Mouse (Mus musculus) heart, adult 2 months (tissue): Measurements from ENCODE around the gene Slc35b1. TPM values are rescaled to one million over a fixed set of nuclear protein-coding genes. Genes with fewer than 3 reads are reported as not detected.

ENCODE experiments used
- DNase-seq, 2 experiments: peaks; one replicate each; pipeline ENCODE4 v3.0.0; 2021
- H3K27ac ChIP-seq: fragments of 200-600 bp; 2 replicates; pipeline ENCODE4 v1.8.1; 2022
- H3K27me3 ChIP-seq: fragments of 200-500 bp; 2 replicates; pipeline ENCODE4 v1.6.1; 2012; ENCODE audit warnings: mild to moderate bottlenecking, low read length, inconsistent platforms, mixed read lengths; ENCODE audit not compliant: control insufficient read depth, insufficient read depth
- H3K36me3 ChIP-seq: fragments of 200-500 bp; 2 replicates; pipeline ENCODE4 v1.6.1; 2012; ENCODE audit warnings: low read length, inconsistent platforms; ENCODE audit not compliant: control insufficient read depth, insufficient read depth
- H3K4me1 ChIP-seq: fragments of 200-500 bp; 2 replicates; pipeline ENCODE4 v1.6.1; 2011; ENCODE audit warnings: low read length; ENCODE audit not compliant: control insufficient read depth, insufficient read depth
- H3K4me3 ChIP-seq: fragments of 200-600 bp; 2 replicates; pipeline ENCODE4 v1.8.1; 2022
- H3K79me2 ChIP-seq: fragments of 200-500 bp; replicated peaks from 2 replicates; pipeline ENCODE4 v1.6.1; 2012; ENCODE audit warnings: mild to moderate bottlenecking, inconsistent platforms, low read length, moderate library complexity, mixed read lengths; ENCODE audit not compliant: control insufficient read depth, insufficient read depth
- H3K9ac ChIP-seq: fragments of 200-500 bp; 2 replicates; pipeline ENCODE4 v1.6.1; 2012; ENCODE audit warnings: low read depth, mild to moderate bottlenecking, control low read depth, inconsistent platforms, low read length, mixed read lengths
- CTCF ChIP-seq: fragments of 200-600 bp; IDR thresholded peaks from 2 replicates; pipeline ENCODE4 v1.8.1; 2022; ENCODE audit warnings: antibody characterized with exemption, mild to moderate bottlenecking, moderate library complexity
- EP300 ChIP-seq: fragments of 200-500 bp; IDR thresholded peaks from 2 replicates; pipeline ENCODE4 v1.6.1; 2011; ENCODE audit warnings: low read depth, low read length, control low read depth; ENCODE audit not compliant: insufficient read depth
- POLR2A ChIP-seq: fragments of 200-500 bp; IDR thresholded peaks from 2 replicates; pipeline ENCODE4 v1.6.1; 2011; ENCODE audit warnings: mild to moderate bottlenecking, low read depth, low read length, control low read depth; ENCODE audit not compliant: insufficient read depth
- WGBS: fragments of 180-500 bp; shearing (Covaris S2); methylation state at CpG from one replicate; pipeline ENCODE4 v1.1.7; 2018; 5-methylcytosine and 5-hydroxymethylcytosine counted together
- intact Hi-C: fragments of 180-260 bp; cut with DNase I; formaldehyde crosslinking; loops from one replicate; pipeline ENCODE4 v1.15.1; 2025
- long read RNA-seq: library from polyadenylated mRNA; stranded (forward); transcript quantifications from one replicate; pipeline ENCODE4 v2.0.0, GENCODE M21; 2021
- polyA plus RNA-seq: library from polyadenylated mRNA; depleted of rRNA; stranded (reverse); fragments of >200 nt; gene quantifications from 2 replicates; pipeline ENCODE4 v1.2.3, GENCODE M21; 2012; rRNA removed
- total RNA-seq, 2 experiments: library from RNA; stranded (reverse); gene quantifications; 2 replicates each; pipeline ENCODE4 v1.2.3; 2021

The Slc35b1 gene
- total RNA-seq (10 to 100 TPM; 34.2 to 41.3 TPM), polyA plus RNA-seq (47.2 and 74.2 TPM in 2 replicates)
- long read RNA-seq, transcript Slc35b1-201 (9 exons, 1,523 nt), result major isoform, 18 of 29 reads
- long read RNA-seq, transcript Slc35b1-202 (9 exons, 1,299 nt), result minor isoform, 7 of 29 reads
- long read RNA-seq, partial matches to known transcripts, result 2 of 29 reads
- long read RNA-seq, other reads (novel, unspliced or antisense), result 2 of 29 reads

DNA sequence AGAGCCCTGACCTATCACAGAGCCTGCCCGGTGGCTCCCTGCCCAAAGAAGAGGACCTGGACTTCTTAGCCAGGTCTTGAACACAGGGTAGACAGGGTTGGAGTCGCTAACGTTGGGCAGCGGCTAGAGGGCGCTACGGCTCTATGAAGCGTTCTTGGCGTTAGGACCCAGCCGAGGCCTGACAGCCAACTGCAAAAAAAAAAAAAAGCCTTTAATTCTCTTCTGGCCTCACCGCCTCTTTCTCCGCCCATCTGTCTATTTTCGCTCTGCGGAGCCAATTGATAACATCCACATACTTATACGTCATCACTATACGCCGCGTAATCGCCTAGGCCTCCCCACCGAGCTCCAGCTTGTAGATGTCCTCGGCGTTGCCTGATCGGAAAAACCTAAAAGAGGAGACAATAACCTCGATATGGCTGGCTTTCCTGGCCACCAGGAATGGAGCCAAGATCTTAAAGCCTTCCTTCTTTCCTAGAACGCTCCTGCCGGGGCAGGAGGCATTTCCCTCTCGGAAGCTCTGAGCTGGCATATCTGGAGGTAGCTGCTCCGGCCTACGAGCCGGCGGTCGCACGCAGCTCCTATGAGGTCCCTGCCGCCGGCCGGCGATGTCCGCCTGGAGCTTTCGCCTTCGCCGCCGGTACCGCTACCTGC is at the start of gene Slc35b1:
Gene Slc35b1, plus strand, starts transcription at position 374 of the 654 bp plus-strand sequence.
- Histone ChIP-seq H3K4me1 (peaks cover 6% of the 10 kb centered on the region), H3K27me3 (no peaks in the 10 kb centered on the region), H3K9ac (peak within 1 kb of the TSS; percentile 97), H3K36me3 (peaks cover 5% of the 10 kb centered on the region), H3K4me3 (peak within 1 kb of the TSS; percentile 90), H3K27ac (peak within 1 kb of the TSS; percentile 99), H3K79me2 (no peaks in the 10 kb centered on the region)
- under 1% methylated on average over 42 of the region's 42 CpGs for WGBS
- intact Hi-C loops, result loop anchor here (1.0 to 5.0 kb wide), 4 partner anchors 47 to 137 kb away; partner anchors contain the start of genes Fam117a and Kat7
- DNase-seq, result peak; percentile 91 to 95
- TF ChIP-seq EP300 (0 out of 2 replicates have a peak, but pooled peaks have one; percentile 43), POLR2A (peak; percentile 56; the same call in 1 of the 2 replicates), CTCF (peak; percentile 96)

DNA sequence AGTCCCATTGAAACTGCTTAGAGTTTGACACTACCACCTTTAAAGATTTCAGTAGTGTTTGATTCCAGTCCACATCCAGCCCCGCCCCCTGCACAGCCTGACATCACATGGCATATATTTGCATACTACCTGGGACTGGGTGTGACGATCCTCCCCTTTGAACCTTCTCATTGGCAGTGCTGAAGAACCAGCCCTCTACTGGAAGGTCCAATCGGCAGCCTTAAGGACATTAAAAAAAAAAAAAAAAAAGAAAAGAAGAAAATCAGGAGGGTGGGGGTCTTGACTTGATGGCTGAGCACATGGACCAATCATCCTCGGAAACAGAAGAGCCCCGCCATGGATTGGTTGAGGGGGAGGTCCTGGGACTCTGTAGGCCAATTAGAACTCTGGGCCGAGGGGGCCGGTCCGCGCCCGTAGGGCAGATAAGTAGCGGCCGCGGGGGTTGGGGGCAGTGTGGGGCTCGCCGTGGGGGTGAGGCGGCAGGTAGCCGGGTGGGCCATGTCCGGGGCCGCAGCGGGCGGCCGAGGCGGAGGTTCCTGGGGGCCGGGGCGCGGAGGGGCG is 47.8 kb upstream of the Slc35b1 start, which contains the start of gene Fam117a:
Gene Fam117a, plus strand, starts transcription at position 451 of the 561 bp plus-strand sequence.
- DNase-seq, result peak; percentile 69 to 89
- intact Hi-C loops, result loop anchor here (2.0 to 5.0 kb wide), 2 partner anchors 26 to 46 kb away; partner anchors contain the start of genes Kat7 and Slc35b1
- Histone ChIP-seq H3K4me3 (peak within 1 kb of the TSS; percentile 90), H3K4me1 (peaks cover 5% of the 10 kb centered on the region), H3K79me2 (no peaks in the 10 kb centered on the region), H3K27me3 (no peaks in the 10 kb centered on the region), H3K36me3 (no peaks in the 10 kb centered on the region; the same call in 1 of the 2 replicates), H3K27ac (peak within 1 kb of the TSS; percentile 79), H3K9ac (peak within 1 kb of the TSS; percentile 67)
- no peak for TF ChIP-seq EP300
- 0 out of 2 replicates have a peak, but pooled peaks have one; percentile 3 for TF ChIP-seq CTCF
- peak; percentile 46; the same call in 1 of the 2 replicates for TF ChIP-seq POLR2A
- 2% methylated on average over 13 of the region's 27 CpGs for WGBS

DNA sequence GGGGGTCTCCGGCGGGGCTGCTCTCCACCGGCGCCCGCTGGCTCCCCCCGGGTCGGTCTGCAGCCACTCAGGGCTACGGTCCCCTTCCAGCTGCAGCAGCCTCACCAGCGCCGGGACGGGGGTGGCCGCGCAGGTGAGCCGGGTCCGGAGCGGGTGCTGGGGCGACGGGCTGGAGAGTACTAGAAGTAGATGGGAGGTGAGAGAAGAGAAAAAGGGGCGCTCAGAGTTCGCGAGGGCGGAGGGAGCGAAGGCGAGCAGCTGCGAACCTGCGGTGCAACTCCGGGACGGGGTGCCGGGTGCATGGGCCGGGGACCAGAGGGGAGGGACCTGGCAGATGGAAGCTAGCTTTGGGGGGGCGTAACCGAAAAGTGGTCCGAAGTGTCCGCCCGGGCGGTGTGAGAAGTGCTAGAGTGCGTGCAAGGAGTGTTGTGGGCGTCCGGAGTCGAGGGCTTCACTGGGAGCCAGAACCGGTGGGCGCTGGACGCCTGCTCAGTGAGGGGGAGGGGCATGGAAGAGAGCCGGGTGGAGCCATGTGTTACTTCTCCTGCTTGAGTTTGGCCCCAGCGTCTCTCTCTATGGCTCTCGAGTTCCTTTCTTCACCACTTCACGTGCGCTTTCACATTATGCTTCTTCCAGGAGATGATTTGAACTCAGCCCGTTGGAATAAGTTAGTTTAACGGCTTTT is 47.2 kb upstream of the Slc35b1 start:
- no peak for TF ChIP-seq CTCF
- no peak for TF ChIP-seq EP300
- TF ChIP-seq POLR2A, result no peak

DNA sequence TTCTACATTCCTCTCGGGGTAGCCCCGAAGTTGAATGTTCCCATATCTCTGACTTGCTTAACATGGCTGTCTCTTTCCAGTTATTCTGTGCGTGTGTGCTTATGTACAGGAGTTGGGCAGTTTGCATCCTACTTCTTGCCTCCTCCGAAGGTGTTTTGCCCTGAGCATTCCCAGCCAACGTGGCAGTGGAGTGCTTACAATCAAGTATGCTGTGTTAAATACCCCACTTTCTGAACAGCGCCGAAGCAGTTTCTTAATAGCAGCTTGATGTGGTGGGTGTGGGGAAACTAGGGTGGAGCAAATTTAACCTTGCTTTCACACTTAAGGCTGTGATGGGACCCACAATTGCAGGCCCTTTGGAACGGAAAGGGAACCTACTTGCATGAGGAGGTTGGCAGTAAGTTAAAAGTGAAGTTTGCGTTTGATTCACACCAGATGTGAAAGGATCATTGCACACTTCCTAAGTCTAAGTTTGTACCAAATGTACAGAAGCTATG is 46.6 kb upstream of the Slc35b1 start:
- peak overlapping the region; percentile 90; the same call in 1 of the 2 replicates for H3K4me3 ChIP-seq
- H3K27me3 ChIP-seq, result no peaks in the 10 kb centered on the region
- H3K36me3 ChIP-seq, result no peaks in the 10 kb centered on the region; the same call in 1 of the 2 replicates
- H3K27ac ChIP-seq, result peak overlapping the region; percentile 79
- intact Hi-C loops, result loop anchor here (2.0 to 5.0 kb wide), 2 partner anchors 27 to 44 kb away; partner anchors contain the start of genes Kat7 and Slc35b1
- peaks cover 5% of the 10 kb centered on the region for H3K4me1 ChIP-seq
- WGBS, result 38% methylated on average over 9 of the region's 9 CpGs
- no peak for DNase-seq
- H3K79me2 ChIP-seq, result no peaks in the 10 kb centered on the region
- no peak for TF ChIP-seq POLR2A
- TF ChIP-seq CTCF, result no peak
- no peak for TF ChIP-seq EP300
- peak overlapping the region; percentile 52; the same call in 1 of the 2 replicates for H3K9ac ChIP-seq

More for the DNA sequence above, 47.2 kb upstream of the Slc35b1 start:
- H3K79me2 ChIP-seq, result no peaks in the 10 kb centered on the region
- peak overlapping the region; percentile 90 for H3K4me3 ChIP-seq
- peaks cover 5% of the 10 kb centered on the region for H3K4me1 ChIP-seq
- intact Hi-C loops, result loop anchor here (2.0 to 5.0 kb wide), 2 partner anchors 26 to 45 kb away; partner anchors contain the start of genes Kat7 and Slc35b1
- WGBS, result 1% methylated on average over 48 of the region's 50 CpGs
- DNase-seq, result peak; percentile 70 to 81
- H3K9ac ChIP-seq, result peak overlapping the region; percentile 67
- H3K27ac ChIP-seq, result peak overlapping the region; percentile 79
- H3K36me3 ChIP-seq, result no peaks in the 10 kb centered on the region; the same call in 1 of the 2 replicates
- no peaks in the 10 kb centered on the region for H3K27me3 ChIP-seq

DNA sequence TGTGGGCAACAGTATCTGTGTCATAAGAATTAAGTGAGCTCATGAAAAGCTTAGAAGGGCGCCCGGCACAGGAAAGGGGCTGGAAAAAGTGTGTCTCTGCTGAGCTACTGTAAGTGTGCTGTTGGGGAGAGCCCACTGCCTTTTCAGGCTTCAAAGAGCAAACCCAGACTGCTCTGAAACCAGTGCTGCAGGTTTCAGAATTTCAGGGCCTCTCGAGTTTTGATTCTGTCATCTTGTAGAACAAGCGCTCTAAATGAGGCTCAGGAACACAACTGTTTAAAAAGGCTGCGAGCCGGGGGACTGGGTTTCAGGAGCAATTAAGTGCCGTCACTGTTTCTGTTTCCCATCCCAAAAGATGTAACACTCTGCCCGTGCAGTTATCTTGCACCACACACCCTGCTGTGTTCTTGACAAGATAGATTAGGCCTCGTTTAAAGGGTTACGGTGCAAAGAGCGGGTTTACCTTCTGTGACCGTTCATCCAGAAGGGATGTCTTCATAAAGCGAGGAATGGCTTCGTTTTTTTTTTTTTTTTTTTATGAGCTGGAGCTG is 44.9 kb upstream of the Slc35b1 start:
- 42% methylated on average over 14 of the region's 14 CpGs for WGBS
- intact Hi-C loops, result loop anchor here (5.0 kb wide), 1 partner anchor 43 kb away; the partner anchor contains the start of gene Slc35b1
- Histone ChIP-seq H3K27ac (peak overlapping the region; percentile 12; the same call in 1 of the 2 replicates), H3K4me1 (peaks cover 5% of the 10 kb centered on the region), H3K36me3 (no peaks in the 10 kb centered on the region; the same call in 1 of the 2 replicates), H3K27me3 (no peaks in the 10 kb centered on the region), H3K79me2 (no peaks in the 10 kb centered on the region), H3K9ac (no peak overlapping the region), H3K4me3 (no peak overlapping the region)
- DNase-seq, result no peak
- no peak for TF ChIP-seq EP300
- TF ChIP-seq POLR2A, result no peak
- no peak for TF ChIP-seq CTCF
